Mouse (Mus musculus): ENCODE data around the gene Sparc. TPM values are rescaled to one million over a fixed set of nuclear protein-coding genes. Genes with fewer than 3 reads are reported as not detected.
A peak's percentile ranks its signal among the peaks of the same experiment; 100 is the strongest.

Gene Sparc
- polyA plus RNA-seq, 1 experiment = 351 TPM

DNA sequence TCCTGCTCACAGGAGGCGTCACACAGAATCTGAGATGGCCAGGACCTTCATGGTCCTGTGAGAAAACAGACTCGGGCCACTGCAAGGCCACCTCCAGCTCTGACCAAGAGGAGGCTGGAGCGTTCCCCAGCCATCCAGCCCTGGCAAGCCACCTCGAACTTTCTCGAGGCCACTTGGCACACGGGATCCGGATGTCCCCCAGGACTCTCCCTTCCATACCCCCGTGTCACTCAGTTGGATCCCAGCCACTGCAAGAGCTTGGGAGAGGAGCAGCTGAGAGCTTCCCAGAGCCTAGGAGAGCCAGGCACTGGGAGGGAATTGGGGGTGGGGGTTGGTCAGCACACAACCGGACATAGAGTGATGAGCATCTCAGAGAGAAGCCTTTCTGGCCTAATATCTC, 25.5 kb downstream of the Sparc start:
- H3K27ac ChIP-seq (ENCODE audit: insufficient read depth, low read length) = no peak overlapping the region
- no peaks in the 10 kb centered on the region for H3K4me1 ChIP-seq (ENCODE audit: control insufficient read depth, insufficient read depth, low read length)
- TF ChIP-seq POLR2A (IDR thresholded peaks at IDR 0.05; ENCODE audit: extremely low read depth, insufficient read depth, low read length) (no peak), CTCF (IDR thresholded peaks at IDR 0.05; ENCODE audit: extremely low read depth, insufficient read depth, low read length) (no peak)
- H3K4me3 ChIP-seq (ENCODE audit: insufficient read depth, low read length) = no peak overlapping the region

DNA sequence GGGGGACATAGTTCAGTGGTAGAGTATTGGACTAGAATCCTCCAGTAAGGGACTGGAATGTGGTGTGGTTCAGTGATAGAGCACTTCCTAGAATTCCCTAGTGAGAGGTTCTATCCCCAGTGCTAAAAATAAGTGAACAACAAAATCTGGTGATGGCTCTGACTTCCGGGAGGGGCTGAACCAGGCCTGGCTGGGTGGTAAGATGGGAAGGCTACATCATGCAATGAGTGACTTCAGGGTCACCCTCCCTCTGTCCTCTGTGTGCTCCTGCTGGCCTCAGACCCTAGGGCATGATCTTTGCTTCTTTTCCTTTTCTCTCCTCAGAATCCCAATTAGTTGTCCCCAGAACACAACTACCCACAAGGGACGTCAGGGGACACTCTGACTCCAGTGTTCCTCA, 25.9 kb downstream of the Sparc start:
- no peak overlapping the region for H3K4me3 ChIP-seq (ENCODE audit: insufficient read depth, low read length)
- TF ChIP-seq POLR2A (IDR thresholded peaks at IDR 0.05; ENCODE audit: extremely low read depth, insufficient read depth, low read length) = no peak
- TF ChIP-seq CTCF (IDR thresholded peaks at IDR 0.05; ENCODE audit: extremely low read depth, insufficient read depth, low read length) = no peak
- no peaks in the 10 kb centered on the region for H3K4me1 ChIP-seq (ENCODE audit: control insufficient read depth, insufficient read depth, low read length)
- H3K27ac ChIP-seq (ENCODE audit: insufficient read depth, low read length) = no peak overlapping the region

DNA sequence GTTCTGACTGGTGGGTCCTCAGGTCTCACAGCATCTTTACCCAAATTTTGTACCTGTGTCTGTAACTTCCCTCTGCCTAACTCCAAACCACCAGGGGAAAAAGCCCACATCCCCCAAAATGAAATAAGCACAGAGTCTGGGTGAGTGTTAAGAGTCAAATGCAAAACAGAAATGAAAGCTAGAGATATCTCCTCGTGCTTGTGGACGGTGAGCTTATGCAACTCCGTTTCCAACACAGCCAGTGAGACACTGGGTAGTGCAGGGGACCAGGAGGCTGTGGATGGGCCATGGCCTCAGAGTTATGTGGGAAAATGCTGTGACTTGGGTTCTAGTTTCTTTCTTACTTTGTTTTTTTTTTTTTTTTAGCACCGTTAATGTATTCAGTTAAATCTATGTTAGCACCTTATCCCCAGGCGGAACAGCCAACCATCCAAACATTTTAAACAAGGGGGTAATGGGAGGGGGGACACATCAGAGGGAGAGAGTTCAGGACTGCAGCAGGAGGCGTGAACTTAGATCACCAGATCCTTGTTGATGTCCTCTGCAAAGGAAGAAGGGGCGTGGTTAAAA, 27.8 kb downstream of the Sparc start:
- no peaks in the 10 kb centered on the region for H3K4me1 ChIP-seq (ENCODE audit: control insufficient read depth, insufficient read depth, low read length)
- no peak overlapping the region for H3K27ac ChIP-seq (ENCODE audit: insufficient read depth, low read length)
- TF ChIP-seq POLR2A (IDR thresholded peaks at IDR 0.05; ENCODE audit: extremely low read depth, insufficient read depth, low read length) = no peak
- TF ChIP-seq CTCF (IDR thresholded peaks at IDR 0.05; ENCODE audit: extremely low read depth, insufficient read depth, low read length) = no peak
- H3K4me3 ChIP-seq (ENCODE audit: insufficient read depth, low read length) = no peak overlapping the region

DNA sequence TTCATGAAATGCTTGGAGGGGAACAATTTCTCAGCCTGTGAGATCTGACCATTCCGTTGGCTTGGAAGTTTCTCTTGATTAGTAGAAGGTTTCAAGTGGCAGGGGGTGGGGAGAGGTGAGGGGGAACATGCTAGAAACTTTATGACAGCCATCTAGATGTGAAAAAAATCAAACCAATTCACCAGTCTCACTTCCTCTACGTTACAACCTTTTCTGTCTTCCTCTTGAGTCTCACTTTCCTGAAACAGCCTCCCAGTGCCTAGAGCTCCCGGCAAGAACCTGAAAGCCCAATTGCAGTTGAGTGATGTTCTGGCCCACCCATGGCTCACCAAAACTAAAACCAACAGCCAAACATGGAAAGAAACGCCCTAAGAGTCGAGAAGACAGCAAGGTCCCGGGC, 28.4 kb downstream of the Sparc start:
- Histone ChIP-seq H3K27ac (ENCODE audit: insufficient read depth, low read length) (no peak overlapping the region), H3K4me1 (ENCODE audit: control insufficient read depth, insufficient read depth, low read length) (no peaks in the 10 kb centered on the region), H3K4me3 (ENCODE audit: insufficient read depth, low read length) (no peak overlapping the region)
- TF ChIP-seq POLR2A (IDR thresholded peaks at IDR 0.05; ENCODE audit: extremely low read depth, insufficient read depth, low read length) = no peak

DNA sequence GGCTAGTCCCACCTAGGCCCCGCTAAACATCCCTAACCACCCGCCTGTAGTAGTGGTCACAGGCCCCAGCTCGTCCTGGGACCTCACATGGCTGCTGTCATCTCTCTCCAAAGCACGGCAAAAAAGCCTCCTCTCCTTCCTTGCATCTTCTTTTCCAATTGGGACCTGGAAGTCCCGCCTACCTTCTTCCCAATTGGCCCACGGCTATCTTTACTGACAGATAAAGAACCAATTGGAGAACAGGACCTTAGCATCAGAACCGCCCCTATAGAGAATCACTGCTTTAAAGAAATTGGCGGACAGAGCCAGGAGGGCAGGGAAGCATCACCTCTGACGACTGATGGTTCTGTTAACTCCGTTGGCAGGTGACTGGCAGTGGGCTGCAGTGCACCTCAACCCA, 30.5 kb downstream of the Sparc start:
- TF ChIP-seq CTCF (IDR thresholded peaks at IDR 0.05; ENCODE audit: extremely low read depth, insufficient read depth, low read length) = no peak
- no peak for TF ChIP-seq POLR2A (IDR thresholded peaks at IDR 0.05; ENCODE audit: extremely low read depth, insufficient read depth, low read length)
- no peak overlapping the region for H3K4me3 ChIP-seq (ENCODE audit: insufficient read depth, low read length)
- H3K4me1 ChIP-seq (ENCODE audit: control insufficient read depth, insufficient read depth, low read length) = no peaks in the 10 kb centered on the region
- H3K27ac ChIP-seq (ENCODE audit: insufficient read depth, low read length) = no peak overlapping the region

DNA sequence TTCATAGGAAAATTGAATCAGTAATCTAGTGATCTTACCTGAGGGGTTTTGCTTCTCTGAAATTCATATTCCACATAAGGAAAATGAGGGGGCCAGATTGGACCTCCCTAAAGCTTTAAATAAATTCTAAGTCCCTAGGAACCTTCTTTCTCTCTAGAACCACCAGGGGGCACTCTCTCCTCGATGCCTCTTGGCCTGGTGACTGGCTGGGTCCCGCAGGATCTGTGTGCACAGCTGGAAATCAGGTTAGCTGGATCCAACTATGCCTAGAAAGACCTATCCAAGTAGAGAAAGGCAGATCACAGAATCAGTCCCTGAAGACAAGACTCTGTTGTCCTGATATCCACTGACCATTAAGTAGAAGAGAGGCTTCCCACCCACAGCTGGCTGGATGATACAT, 33.2 kb downstream of the Sparc start:
- TF ChIP-seq CTCF (IDR thresholded peaks at IDR 0.05; ENCODE audit: extremely low read depth, insufficient read depth, low read length) (peak; percentile 80), POLR2A (IDR thresholded peaks at IDR 0.05; ENCODE audit: extremely low read depth, insufficient read depth, low read length) (no peak)

DNA sequence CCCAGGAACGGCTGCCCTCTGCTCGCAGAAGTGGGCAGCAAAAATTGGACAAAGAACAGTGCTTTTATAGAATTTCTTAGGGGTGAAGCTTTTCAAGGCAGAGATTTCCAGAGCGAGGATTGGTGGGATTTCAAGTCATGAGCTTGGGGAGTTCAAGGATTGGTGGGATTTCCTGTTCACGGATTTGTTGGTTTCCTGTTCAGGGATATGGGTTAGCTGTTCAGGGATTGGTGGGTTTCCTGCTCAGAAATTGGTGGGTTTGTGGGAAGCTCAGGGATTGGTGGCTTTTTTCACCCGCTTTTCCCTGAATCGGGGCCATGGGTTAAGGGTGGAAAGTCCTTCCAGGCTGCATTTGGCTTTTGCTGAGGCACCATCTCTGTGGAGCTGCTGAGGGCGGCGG, 35.4 kb downstream of the Sparc start:
- Histone ChIP-seq H3K4me3 (ENCODE audit: insufficient read depth, low read length) (no peak overlapping the region), H3K4me1 (ENCODE audit: control insufficient read depth, insufficient read depth, low read length) (no peaks in the 10 kb centered on the region), H3K27ac (ENCODE audit: insufficient read depth, low read length) (no peak overlapping the region)
- TF ChIP-seq POLR2A (IDR thresholded peaks at IDR 0.05; ENCODE audit: extremely low read depth, insufficient read depth, low read length) (no peak), CTCF (IDR thresholded peaks at IDR 0.05; ENCODE audit: extremely low read depth, insufficient read depth, low read length) (no peak)

More for the DNA sequence above, 33.2 kb downstream of the Sparc start:
- Histone ChIP-seq H3K4me3 (ENCODE audit: insufficient read depth, low read length) (no peak overlapping the region), H3K27ac (ENCODE audit: insufficient read depth, low read length) (no peak overlapping the region), H3K4me1 (ENCODE audit: control insufficient read depth, insufficient read depth, low read length) (no peaks in the 10 kb centered on the region)

DNA sequence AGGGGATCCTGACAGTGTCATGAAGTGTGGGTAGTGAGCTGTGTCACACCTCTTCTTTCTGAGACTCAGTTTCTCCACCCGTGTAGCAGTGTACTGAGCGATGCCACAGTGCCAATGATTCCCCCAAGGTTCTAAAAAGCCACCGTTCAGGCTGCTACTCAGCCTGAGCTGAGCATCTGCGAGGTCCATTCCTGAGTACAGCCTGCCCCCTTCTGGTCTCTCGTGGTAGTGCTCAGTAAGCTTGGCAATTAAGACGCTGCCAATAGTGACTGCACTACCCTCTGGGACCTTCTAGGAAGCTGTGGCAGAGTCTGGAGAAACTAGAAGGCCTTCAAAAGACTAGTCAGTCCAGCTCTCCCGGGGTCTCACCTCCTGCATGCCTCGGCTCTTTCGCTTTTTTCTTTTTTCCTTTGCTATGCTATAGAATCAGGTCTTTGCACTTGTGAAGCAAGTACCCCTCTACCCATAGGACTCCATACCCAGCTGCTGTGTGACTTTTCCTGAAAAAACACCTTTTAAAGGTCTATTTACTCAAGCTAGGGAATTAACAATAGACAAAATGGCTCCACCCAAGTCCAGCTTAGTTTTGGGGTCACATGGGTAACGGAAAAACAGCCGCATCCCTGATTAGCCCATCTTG, 36.4 kb downstream of the Sparc start:
- Histone ChIP-seq H3K4me3 (ENCODE audit: insufficient read depth, low read length) (no peak overlapping the region), H3K27ac (ENCODE audit: insufficient read depth, low read length) (no peak overlapping the region), H3K4me1 (ENCODE audit: control insufficient read depth, insufficient read depth, low read length) (no peaks in the 10 kb centered on the region)
- TF ChIP-seq CTCF (IDR thresholded peaks at IDR 0.05; ENCODE audit: extremely low read depth, insufficient read depth, low read length) = peak; percentile 99
- no peak for TF ChIP-seq POLR2A (IDR thresholded peaks at IDR 0.05; ENCODE audit: extremely low read depth, insufficient read depth, low read length)

DNA sequence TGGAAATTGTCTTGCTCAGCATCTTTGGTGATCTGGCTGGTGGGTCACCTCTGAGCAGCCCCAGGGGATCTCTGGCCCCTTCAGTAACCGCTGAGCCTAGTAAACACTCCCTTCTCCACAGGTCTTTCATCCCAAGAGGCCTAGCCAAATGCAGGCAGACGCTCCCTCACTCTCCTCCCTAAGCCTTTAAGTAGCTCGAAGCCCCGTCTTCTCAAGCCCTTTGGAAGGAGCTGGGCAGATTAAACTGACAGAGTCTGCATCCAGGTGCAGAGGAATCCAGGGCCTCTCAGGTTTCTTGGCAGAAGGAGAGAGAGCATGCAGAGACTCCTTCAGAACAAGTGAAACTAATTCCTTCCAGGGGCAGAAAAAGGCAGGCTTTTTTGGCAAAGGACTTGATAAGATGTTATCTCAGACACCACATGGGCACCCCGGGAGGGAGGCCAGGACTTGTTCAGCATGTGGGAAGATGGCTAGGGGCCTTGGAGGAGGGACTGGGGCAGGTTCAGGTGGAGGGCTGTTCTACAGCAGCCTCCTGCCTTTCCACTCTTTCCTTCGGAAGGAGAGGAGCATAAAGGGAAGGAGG, 39.4 kb downstream of the Sparc start:
- TF ChIP-seq POLR2A (IDR thresholded peaks at IDR 0.05; ENCODE audit: extremely low read depth, insufficient read depth, low read length) (no peak), CTCF (IDR thresholded peaks at IDR 0.05; ENCODE audit: extremely low read depth, insufficient read depth, low read length) (no peak)
- H3K4me3 ChIP-seq (ENCODE audit: insufficient read depth, low read length) = no peak overlapping the region
- H3K27ac ChIP-seq (ENCODE audit: insufficient read depth, low read length) = no peak overlapping the region
- H3K4me1 ChIP-seq (ENCODE audit: control insufficient read depth, insufficient read depth, low read length) = no peaks in the 10 kb centered on the region

DNA sequence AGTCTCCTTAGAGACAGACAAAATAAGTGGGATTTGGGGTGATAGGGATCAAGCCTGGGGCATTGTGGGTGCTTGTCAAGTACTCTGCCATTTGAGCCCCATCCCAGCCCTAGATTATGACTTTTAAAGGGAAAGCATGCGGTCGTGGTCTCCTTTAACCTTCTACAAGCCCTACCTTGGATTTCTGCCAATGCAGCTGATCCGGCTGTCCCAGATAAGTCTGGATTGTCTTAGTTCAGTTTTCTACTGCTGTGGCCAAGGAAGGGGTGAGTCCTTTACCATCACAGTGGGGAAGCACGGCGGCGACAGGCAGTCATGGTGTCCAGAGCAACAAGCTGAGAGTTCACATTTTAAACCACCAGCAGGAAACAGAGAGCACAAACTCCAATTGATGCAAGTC, 42.1 kb downstream of the Sparc start:
- no peaks in the 10 kb centered on the region for H3K4me1 ChIP-seq (ENCODE audit: control insufficient read depth, insufficient read depth, low read length)
- TF ChIP-seq CTCF (IDR thresholded peaks at IDR 0.05; ENCODE audit: extremely low read depth, insufficient read depth, low read length) (no peak), POLR2A (IDR thresholded peaks at IDR 0.05; ENCODE audit: extremely low read depth, insufficient read depth, low read length) (no peak)
- H3K4me3 ChIP-seq (ENCODE audit: insufficient read depth, low read length) = no peak overlapping the region
- no peak overlapping the region for H3K27ac ChIP-seq (ENCODE audit: insufficient read depth, low read length)
